Mouse (Mus musculus): ENCODE results near the gene Stard3.

DNA sequence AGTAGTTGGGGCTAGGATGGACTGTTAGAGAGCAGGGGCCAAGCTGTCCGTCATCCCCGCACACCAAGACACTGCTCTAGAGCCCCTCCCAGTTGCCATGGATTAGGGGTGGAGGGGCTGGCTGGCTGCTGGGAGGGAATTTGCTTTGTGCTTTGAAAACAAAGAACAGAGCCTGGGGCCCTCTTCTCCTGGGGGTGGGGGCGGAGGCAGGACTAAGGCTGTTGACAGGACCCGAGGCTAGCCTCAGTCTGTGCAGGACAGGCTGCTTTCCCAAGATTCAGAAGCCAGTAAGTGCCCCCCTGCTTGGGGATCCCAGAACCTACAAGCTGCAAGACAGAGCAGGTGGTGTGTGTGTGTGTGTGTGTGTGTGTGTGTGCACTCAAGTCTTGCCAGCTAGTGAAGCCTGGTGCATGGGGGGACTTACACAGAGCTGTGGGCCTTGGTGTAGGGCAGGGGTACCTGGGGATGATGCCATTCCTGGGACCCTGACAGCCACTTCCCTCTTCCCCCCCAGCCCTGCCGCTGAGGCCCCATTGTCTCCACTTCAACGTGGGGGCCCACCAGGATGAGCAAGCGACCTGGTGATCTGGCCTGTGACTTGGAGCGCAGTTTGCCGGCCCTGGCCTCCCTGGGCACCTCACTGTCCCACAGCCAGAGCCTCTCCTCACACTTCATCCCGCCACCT is 13.5 kb downstream of the Stard3 start:
- TF ChIP-seq EP300 (IDR thresholded peaks at IDR 0.05; ENCODE audit: low read depth in 1 of 2, low read length in 2 of 2) (no peak), POLR2A (IDR thresholded peaks at IDR 0.05; ENCODE audit: control insufficient read depth in 1 of 2, insufficient read depth in 1 of 2, low read depth in 1 of 2, low read length in 2 of 2, poor library complexity in 1 of 2) (no peak), ELF1 (IDR thresholded peaks at IDR 0.05; ENCODE audit: low read depth, low read length) (no peak)
